Mouse (Mus musculus) cortical plate, adult 2 months (tissue): ENCODE measurements around the gene Cnot4.

Experiments used
- CTCF ChIP-seq: fragments of 200-500 bp; IDR thresholded peaks from 2 replicates; pipeline ENCODE4 v1.5.1; 2011; ENCODE audit warnings: mild to moderate bottlenecking, control low read depth, low read length; ENCODE audit not compliant: insufficient read depth; ENCODE audit errors: extremely low read depth
- POLR2A ChIP-seq: fragments of 200-500 bp; IDR thresholded peaks from 2 replicates; pipeline ENCODE4 v1.6.1; 2011; ENCODE audit warnings: mild to moderate bottlenecking, low read length, control low read depth; ENCODE audit not compliant: insufficient read depth; ENCODE audit errors: extremely low read depth

DNA sequence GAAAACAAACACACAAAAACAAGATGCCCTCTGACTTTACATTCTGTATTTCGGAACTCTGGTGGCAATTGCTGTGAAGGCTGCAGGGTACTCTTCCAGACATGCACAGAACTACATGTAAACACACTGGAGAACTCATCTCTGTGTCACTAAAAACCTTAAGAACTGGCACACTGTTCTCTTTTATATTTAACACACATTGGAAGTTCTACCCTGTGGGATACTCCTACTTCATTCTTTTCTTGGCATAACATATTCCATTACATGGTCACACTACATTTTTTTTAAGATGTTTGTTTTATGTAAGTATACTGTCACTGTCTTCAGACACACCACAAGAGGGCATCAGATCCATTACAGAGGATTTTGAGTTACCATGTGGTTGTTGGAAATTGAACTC, 31.1 kb downstream of the Cnot4 start:
- no peak for TF ChIP-seq CTCF
- no peak for TF ChIP-seq POLR2A
